Mouse (Mus musculus): ENCODE results near the gene Zfp523. TPM values are rescaled to one million over a fixed set of nuclear protein-coding genes. Genes with fewer than 3 reads are reported as not detected.

The Zfp523 gene
- 31.0 and 33.9 TPM in 2 replicates for polyA plus RNA-seq (2014; fragmentation: Nextera tagmentation; extraction: Ambion mirVana)

DNA sequence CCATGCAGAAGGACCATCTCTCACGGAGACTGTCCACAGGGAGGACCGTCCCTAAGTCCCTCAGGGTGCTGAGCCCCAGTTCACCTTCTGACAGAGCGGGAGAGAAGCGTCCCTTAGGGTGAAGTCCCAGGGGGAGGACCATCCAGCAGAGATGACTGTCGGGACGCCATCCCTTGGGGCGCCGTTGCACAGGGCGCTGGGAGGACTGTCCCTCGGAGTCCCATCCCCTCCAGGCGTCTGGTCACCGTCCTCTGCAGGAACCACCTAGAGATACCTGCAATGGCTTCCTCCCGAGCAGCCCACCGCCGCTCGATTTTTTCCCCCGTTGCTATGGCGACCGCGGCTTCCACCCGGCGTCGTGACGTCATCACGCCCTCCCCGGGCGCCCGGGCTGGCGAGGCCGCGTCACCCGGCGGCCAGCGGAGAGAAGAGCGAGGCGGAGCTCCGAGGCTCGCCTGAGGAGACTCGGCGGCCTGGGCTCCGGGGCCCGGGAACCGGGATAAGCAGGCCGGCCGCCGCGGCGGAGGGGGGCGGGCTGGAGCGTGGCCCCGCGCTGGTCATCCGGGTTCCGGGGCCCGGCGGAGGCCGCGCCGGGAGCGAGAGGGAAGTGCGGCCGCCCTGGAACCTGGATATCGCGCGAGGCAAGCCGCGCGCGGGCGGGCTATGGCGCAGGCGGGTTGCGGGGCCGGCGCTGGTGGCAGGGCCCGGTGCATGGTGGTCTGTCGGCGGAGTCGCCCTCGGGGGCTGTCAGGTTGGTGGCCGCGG lies at the start of gene Zfp523:
Gene Zfp523 (plus strand): TSS at position 355 of the 765 bp plus-strand sequence.
- H3K27ac ChIP-seq (ENCODE audit: low read depth, low read length), result peak within 1 kb of the TSS; percentile 92
- DNase-seq (ENCODE audit: low spot score) (peak; percentile 95), ATAC-seq (peak; percentile 90)
- H3K4me2 ChIP-seq (ENCODE audit: low read length), result peak within 1 kb of the TSS; percentile 82
- H3K36me3 ChIP-seq (ENCODE audit: control insufficient read depth, insufficient read depth, low read length), result 0 out of 2 replicates have a peak, but pooled peaks cover 4% of the 10 kb centered on the region
- H3K27me3 ChIP-seq (replicated peaks; ENCODE audit: control insufficient read depth, insufficient read depth, low read length), result no peaks in the 10 kb centered on the region
- no peaks in the 10 kb centered on the region for H3K9me3 ChIP-seq (replicated peaks; ENCODE audit: control insufficient read depth, low read length)
- H3K4me1 ChIP-seq (ENCODE audit: control insufficient read depth, insufficient read depth, low read length), result peaks cover 11% of the 10 kb centered on the region
- under 1% methylated on average over 62 of the region's 82 CpGs for WGBS
- peak within 1 kb of the TSS; percentile 90 for H3K9ac ChIP-seq (ENCODE audit: low read length)
- H3K4me3 ChIP-seq (ENCODE audit: low read depth, low read length), result peak within 1 kb of the TSS; percentile 88

- no peak for DNase-seq (ENCODE audit: low spot score)
These were observed 47.1 kb upstream of the Zfp523 start for GRCm38 (mm10) chr17:28129796-28130195.

GRCm38 (mm10) chr17:28130391-28131125 lies 46.4 kb upstream of the Zfp523 start:
- Histone ChIP-seq H3K27ac (ENCODE audit: low read depth, low read length) (no peak overlapping the region), H3K4me3 (ENCODE audit: low read depth, low read length) (no peak overlapping the region), H3K9me3 (replicated peaks; ENCODE audit: control insufficient read depth, low read length) (no peaks in the 10 kb centered on the region), H3K27me3 (replicated peaks; ENCODE audit: control insufficient read depth, insufficient read depth, low read length) (no peaks in the 10 kb centered on the region), H3K4me1 (ENCODE audit: control insufficient read depth, insufficient read depth, low read length) (no peaks in the 10 kb centered on the region), H3K9ac (ENCODE audit: low read length) (no peak overlapping the region), H3K4me2 (ENCODE audit: low read length) (no peak overlapping the region), H3K36me3 (ENCODE audit: control insufficient read depth, insufficient read depth, low read length) (no peaks in the 10 kb centered on the region)
- no peak for DNase-seq (ENCODE audit: low spot score)
- 68% methylated on average over 5 of the region's 5 CpGs for WGBS
- ATAC-seq, result no peak

More at GRCm38 (mm10) chr17:28129796-28130195, 47.1 kb upstream of the Zfp523 start:
- H3K9ac ChIP-seq (ENCODE audit: low read length), result no peak overlapping the region
- no peaks in the 10 kb centered on the region for H3K36me3 ChIP-seq (ENCODE audit: control insufficient read depth, insufficient read depth, low read length)
- no peaks in the 10 kb centered on the region for H3K4me1 ChIP-seq (ENCODE audit: control insufficient read depth, insufficient read depth, low read length)
- no peaks in the 10 kb centered on the region for H3K27me3 ChIP-seq (replicated peaks; ENCODE audit: control insufficient read depth, insufficient read depth, low read length)
- no peaks in the 10 kb centered on the region for H3K9me3 ChIP-seq (replicated peaks; ENCODE audit: control insufficient read depth, low read length)
- no peak overlapping the region for H3K27ac ChIP-seq (ENCODE audit: low read depth, low read length)
- WGBS, result 86% methylated on average over 5 of the region's 5 CpGs
- no peak for ATAC-seq
- no peak overlapping the region for H3K4me3 ChIP-seq (ENCODE audit: low read depth, low read length)
- no peak overlapping the region for H3K4me2 ChIP-seq (ENCODE audit: low read length)

DNA sequence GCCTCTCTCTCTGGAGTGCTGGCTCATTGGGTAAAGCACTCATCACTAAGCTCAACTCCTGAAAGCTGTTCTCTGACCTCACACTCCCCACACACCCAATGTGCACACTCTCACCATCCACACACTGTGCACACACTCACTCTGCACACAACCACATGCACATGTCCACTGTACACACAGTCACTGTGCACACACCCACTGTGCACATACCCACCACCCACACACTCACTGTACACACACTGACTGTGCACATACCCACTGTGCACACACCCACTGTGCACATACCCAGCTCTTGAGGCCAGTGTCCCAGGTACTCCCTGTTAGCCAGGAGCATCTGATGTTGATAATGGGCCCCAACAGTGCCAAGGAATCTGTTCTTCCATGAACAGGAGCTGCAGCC lies 45.8 kb upstream of the Zfp523 start:
- ATAC-seq (no peak), DNase-seq (ENCODE audit: low spot score) (no peak)
- no peaks in the 10 kb centered on the region for H3K36me3 ChIP-seq (ENCODE audit: control insufficient read depth, insufficient read depth, low read length)
- H3K27ac ChIP-seq (ENCODE audit: low read depth, low read length), result no peak overlapping the region
- H3K27me3 ChIP-seq (replicated peaks; ENCODE audit: control insufficient read depth, insufficient read depth, low read length), result no peaks in the 10 kb centered on the region
- no peaks in the 10 kb centered on the region for H3K9me3 ChIP-seq (replicated peaks; ENCODE audit: control insufficient read depth, low read length)
- no peak overlapping the region for H3K4me3 ChIP-seq (ENCODE audit: low read depth, low read length)
- H3K4me2 ChIP-seq (ENCODE audit: low read length), result no peak overlapping the region
- H3K4me1 ChIP-seq (ENCODE audit: control insufficient read depth, insufficient read depth, low read length), result no peaks in the 10 kb centered on the region
- no peak overlapping the region for H3K9ac ChIP-seq (ENCODE audit: low read length)

GRCm38 (mm10) chr17:28133193-28133592 lies 43.7 kb upstream of the Zfp523 start:
- DNase-seq (ENCODE audit: low spot score) (peak; percentile 68), ATAC-seq (peak; percentile 58)
- Histone ChIP-seq H3K9me3 (replicated peaks; ENCODE audit: control insufficient read depth, low read length) (no peaks in the 10 kb centered on the region), H3K4me3 (ENCODE audit: low read depth, low read length) (no peak overlapping the region), H3K9ac (ENCODE audit: low read length) (no peak overlapping the region), H3K27ac (ENCODE audit: low read depth, low read length) (no peak overlapping the region), H3K36me3 (ENCODE audit: control insufficient read depth, insufficient read depth, low read length) (no peaks in the 10 kb centered on the region), H3K4me2 (ENCODE audit: low read length) (0 out of 2 replicates have a peak overlapping the region, but pooled peaks have one; percentile 14), H3K4me1 (ENCODE audit: control insufficient read depth, insufficient read depth, low read length) (no peaks in the 10 kb centered on the region), H3K27me3 (replicated peaks; ENCODE audit: control insufficient read depth, insufficient read depth, low read length) (no peaks in the 10 kb centered on the region)
- 5% methylated on average over 14 of the region's 14 CpGs for WGBS

DNA sequence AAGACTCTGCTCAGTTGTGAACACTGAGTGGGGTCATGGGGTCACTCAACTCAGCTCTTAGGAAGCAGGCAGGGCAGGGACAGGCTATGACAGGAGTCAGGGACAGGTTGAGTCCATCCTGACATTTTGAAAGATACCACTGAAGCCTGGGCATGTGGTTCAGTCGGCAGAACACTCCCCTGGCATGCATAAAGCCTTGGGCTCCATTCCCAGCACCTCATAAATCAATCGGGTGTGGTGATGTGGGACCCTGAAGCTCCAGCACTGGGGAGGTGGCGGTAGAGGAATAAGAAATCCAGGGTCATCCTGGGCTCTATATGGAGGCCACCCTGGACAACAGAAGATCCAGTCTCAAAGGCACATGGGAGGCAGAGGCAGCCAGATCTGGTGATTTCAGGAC lies 41.4 kb upstream of the Zfp523 start:
- H3K27ac ChIP-seq (ENCODE audit: low read depth, low read length), result no peak overlapping the region
- ATAC-seq (no peak), DNase-seq (ENCODE audit: low spot score) (no peak)
- H3K27me3 ChIP-seq (replicated peaks; ENCODE audit: control insufficient read depth, insufficient read depth, low read length), result no peaks in the 10 kb centered on the region
- 86% methylated on average over 3 of the region's 3 CpGs for WGBS
- no peaks in the 10 kb centered on the region for H3K4me1 ChIP-seq (ENCODE audit: control insufficient read depth, insufficient read depth, low read length)
- H3K36me3 ChIP-seq (ENCODE audit: control insufficient read depth, insufficient read depth, low read length), result no peaks in the 10 kb centered on the region
- H3K4me3 ChIP-seq (ENCODE audit: low read depth, low read length), result no peak overlapping the region
- H3K4me2 ChIP-seq (ENCODE audit: low read length), result no peak overlapping the region
- no peak overlapping the region for H3K9ac ChIP-seq (ENCODE audit: low read length)
- no peaks in the 10 kb centered on the region for H3K9me3 ChIP-seq (replicated peaks; ENCODE audit: control insufficient read depth, low read length)

DNA sequence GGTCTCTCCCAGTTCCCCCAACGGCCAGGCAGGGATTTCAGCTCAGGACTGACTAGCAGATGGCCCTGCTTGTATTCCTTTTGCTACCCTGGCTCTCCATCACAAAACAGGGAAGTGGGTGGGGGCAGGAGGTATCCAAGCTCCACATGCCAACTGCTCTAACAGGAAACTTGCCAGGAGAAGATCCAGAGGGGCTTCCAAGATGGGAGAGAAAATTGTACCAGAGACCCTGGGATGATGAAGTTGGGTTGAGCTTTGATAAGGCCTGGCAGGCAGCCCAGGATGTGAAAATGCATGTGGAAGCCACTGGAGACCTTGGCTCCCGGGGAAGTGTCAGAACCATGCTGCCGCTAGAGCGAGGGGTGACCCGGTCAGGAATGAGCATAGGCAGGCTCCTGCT lies 40.7 kb upstream of the Zfp523 start:
- Histone ChIP-seq H3K4me2 (ENCODE audit: low read length) (no peak overlapping the region), H3K4me3 (ENCODE audit: low read depth, low read length) (no peak overlapping the region), H3K27ac (ENCODE audit: low read depth, low read length) (0 out of 2 replicates have a peak overlapping the region, but pooled peaks have one; percentile 18), H3K9me3 (replicated peaks; ENCODE audit: control insufficient read depth, low read length) (no peaks in the 10 kb centered on the region), H3K4me1 (ENCODE audit: control insufficient read depth, insufficient read depth, low read length) (peaks cover 6% of the 10 kb centered on the region; the same call in 1 of the 2 replicates), H3K36me3 (ENCODE audit: control insufficient read depth, insufficient read depth, low read length) (no peaks in the 10 kb centered on the region), H3K27me3 (replicated peaks; ENCODE audit: control insufficient read depth, insufficient read depth, low read length) (no peaks in the 10 kb centered on the region), H3K9ac (ENCODE audit: low read length) (no peak overlapping the region)
- DNase-seq (ENCODE audit: low spot score), result peak; percentile 64
- peak; percentile 36; the same call in 1 of the 2 replicates for ATAC-seq
- 37% methylated on average over 5 of the region's 5 CpGs for WGBS

DNA sequence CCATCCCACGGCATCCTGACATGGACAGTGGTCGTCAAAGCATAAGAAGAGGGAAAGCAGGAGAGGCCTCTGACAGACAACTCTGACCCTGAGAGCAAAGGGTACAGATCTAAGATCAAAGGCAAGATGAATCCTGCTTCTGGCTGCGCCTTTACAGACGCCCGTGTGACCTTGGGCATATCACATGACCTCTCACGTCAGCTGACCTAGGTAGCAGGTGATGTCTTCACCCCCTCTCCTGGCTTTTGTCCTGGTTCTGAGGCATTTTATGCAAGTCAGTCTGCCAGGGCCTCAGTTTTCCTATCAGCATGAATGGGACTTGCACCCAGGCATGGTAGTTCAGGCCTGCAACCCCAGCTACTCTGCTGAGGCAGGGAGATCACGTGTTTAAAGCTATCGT lies 38.9 kb upstream of the Zfp523 start:
- no peak overlapping the region for H3K9ac ChIP-seq (ENCODE audit: low read length)
- H3K27ac ChIP-seq (ENCODE audit: low read depth, low read length), result no peak overlapping the region
- 91% methylated on average over 8 of the region's 8 CpGs for WGBS
- H3K27me3 ChIP-seq (replicated peaks; ENCODE audit: control insufficient read depth, insufficient read depth, low read length), result no peaks in the 10 kb centered on the region
- H3K4me2 ChIP-seq (ENCODE audit: low read length), result no peak overlapping the region
- no peak overlapping the region for H3K4me3 ChIP-seq (ENCODE audit: low read depth, low read length)
- ATAC-seq (no peak), DNase-seq (ENCODE audit: low spot score) (no peak)
- H3K9me3 ChIP-seq (replicated peaks; ENCODE audit: control insufficient read depth, low read length), result no peaks in the 10 kb centered on the region
- no peaks in the 10 kb centered on the region for H3K36me3 ChIP-seq (ENCODE audit: control insufficient read depth, insufficient read depth, low read length)
- peaks cover 10% of the 10 kb centered on the region; the same call in 1 of the 2 replicates for H3K4me1 ChIP-seq (ENCODE audit: control insufficient read depth, insufficient read depth, low read length)

- Histone ChIP-seq H3K4me1 (ENCODE audit: control insufficient read depth, insufficient read depth, low read length) (peaks cover 10% of the 10 kb centered on the region; the same call in 1 of the 2 replicates), H3K4me3 (ENCODE audit: low read depth, low read length) (no peak overlapping the region), H3K9ac (ENCODE audit: low read length) (no peak overlapping the region), H3K27me3 (replicated peaks; ENCODE audit: control insufficient read depth, insufficient read depth, low read length) (no peaks in the 10 kb centered on the region), H3K4me2 (ENCODE audit: low read length) (no peak overlapping the region), H3K9me3 (replicated peaks; ENCODE audit: control insufficient read depth, low read length) (no peaks in the 10 kb centered on the region), H3K27ac (ENCODE audit: low read depth, low read length) (no peak overlapping the region), H3K36me3 (ENCODE audit: control insufficient read depth, insufficient read depth, low read length) (no peaks in the 10 kb centered on the region)
- ATAC-seq (no peak), DNase-seq (ENCODE audit: low spot score) (no peak)
- 74% methylated on average over 9 of the region's 9 CpGs for WGBS
These were observed 38.2 kb upstream of the Zfp523 start for GRCm38 (mm10) chr17:28138685-28139084.

All from forebrain, embryonic 14.5 days (tissue).